Mouse (Mus musculus): Measurements from ENCODE around the gene Nmi. TPM values are rescaled to one million over a fixed set of nuclear protein-coding genes. Genes with fewer than 3 reads are reported as not detected.

Nmi gene
- polyA plus RNA-seq, 1 experiment from 2014 or later, result 6.7 TPM

- H3K27ac ChIP-seq (ENCODE audit: low read depth, low read length), result no peak overlapping the region
- no peak overlapping the region for H3K9ac ChIP-seq (ENCODE audit: low read length)
- WGBS, result 50% methylated on average over 4 of the region's 4 CpGs
- H3K36me3 ChIP-seq (ENCODE audit: control insufficient read depth, insufficient read depth, low read length), result no peaks in the 10 kb centered on the region
- ATAC-seq (replicated peaks; ENCODE audit: low FRiP score) (no peak), DNase-seq (ENCODE audit: low spot score) (no peak)
- H3K4me2 ChIP-seq (ENCODE audit: low read depth, low read length, severe bottlenecking), result no peak overlapping the region
- H3K4me3 ChIP-seq (ENCODE audit: low read depth, low read length), result no peak overlapping the region
- H3K4me1 ChIP-seq (replicated peaks; ENCODE audit: control insufficient read depth, insufficient read depth, low read length), result no peaks in the 10 kb centered on the region
- H3K27me3 ChIP-seq (ENCODE audit: control insufficient read depth, insufficient read depth, low read length), result no peaks in the 10 kb centered on the region
- no peaks in the 10 kb centered on the region for H3K9me3 ChIP-seq (ENCODE audit: control insufficient read depth, low read length)
Observed at GRCm38 (mm10) chr2:51907538-51908110, 65.7 kb downstream of the Nmi start.

- no peaks in the 10 kb centered on the region for H3K4me1 ChIP-seq (replicated peaks; ENCODE audit: control insufficient read depth, insufficient read depth, low read length)
- DNase-seq (ENCODE audit: low spot score) (no peak), ATAC-seq (replicated peaks; ENCODE audit: low FRiP score) (no peak)
- H3K9me3 ChIP-seq (ENCODE audit: control insufficient read depth, low read length), result no peaks in the 10 kb centered on the region
- no peak overlapping the region for H3K9ac ChIP-seq (ENCODE audit: low read length)
- H3K36me3 ChIP-seq (ENCODE audit: control insufficient read depth, insufficient read depth, low read length), result no peaks in the 10 kb centered on the region
- H3K4me2 ChIP-seq (ENCODE audit: low read depth, low read length, severe bottlenecking), result no peak overlapping the region
- WGBS, result 88% methylated on average over 8 of the region's 8 CpGs
- no peak overlapping the region for H3K4me3 ChIP-seq (ENCODE audit: low read depth, low read length)
- H3K27me3 ChIP-seq (ENCODE audit: control insufficient read depth, insufficient read depth, low read length), result no peaks in the 10 kb centered on the region
- H3K27ac ChIP-seq (ENCODE audit: low read depth, low read length), result no peak overlapping the region
Observed at GRCm38 (mm10) chr2:51905637-51906036, 67.7 kb downstream of the Nmi start.

Other genes starting within 250 kb of the Nmi start
- gene Rbm43, start 38.3 kb downstream of the Nmi start, polyA plus RNA-seq (2014; fragmentation: Nextera tagmentation; extraction: Ambion mirVana), result 7.2 and 8.6 TPM in 2 replicates
- gene Tnfaip6, start 64.5 kb upstream of the Nmi start, polyA plus RNA-seq (2014; fragmentation: Nextera tagmentation; extraction: Ambion mirVana), result 24.1 and 27.7 TPM in 2 replicates
- gene Rif1, start 99.3 kb upstream of the Nmi start, polyA plus RNA-seq (2014; fragmentation: Nextera tagmentation; extraction: Ambion mirVana), result 55.7 and 63.2 TPM in 2 replicates

Data from forebrain, embryonic 11.5 days (tissue).